In genomic region chr19:4191528-4192250, GRCm38 (mm10) we compare ENCODE assay signal across 8 mouse cellular contexts. TPM values are rescaled to one million over a fixed set of nuclear protein-coding genes. Genes with fewer than 3 reads are reported as not detected.
DNase-seq lines count a peak whose midpoint lies in the region; ATAC-seq and TF ChIP-seq lines count a peak whose summit lies in the region.

Gene Ppp1ca, plus strand, starts transcription at chr19:4192065.

- peaks cover 25 to 40% of the 10 kb centered on the region in 2 experiments for H3K4me1 ChIP-seq in heart, embryonic 14.5 days (ENCODE audit: control insufficient read depth in 2 of 2, insufficient read depth in 2 of 2, low read length in 2 of 2)
- H3K4me1 ChIP-seq in liver, embryonic 14.5 days (replicated peaks; ENCODE audit: control insufficient read depth in 2 of 2, insufficient read depth in 2 of 2, low read length in 1 of 2): peaks cover 14 to 24% of the 10 kb centered on the region in 2 experiments
- H3K4me1 ChIP-seq in neural tube, embryonic 11.5 days (ENCODE audit: control insufficient read depth, insufficient read depth, low read length): peaks cover 10% of the 10 kb centered on the region
- H3K4me1 ChIP-seq in stomach, postnatal 0 days (replicated peaks; ENCODE audit: control insufficient read depth, insufficient read depth): peaks cover 3% of the 10 kb centered on the region

- H3K4me3 ChIP-seq in heart, embryonic 14.5 days (ENCODE audit: control insufficient read depth in 1 of 2, insufficient read depth in 1 of 2, low read depth in 1 of 2, low read length in 2 of 2): peak within 1 kb of the TSS; percentile 68 to 71
- peak within 1 kb of the TSS; percentile 85 to 89 for H3K4me3 ChIP-seq in liver, embryonic 14.5 days (ENCODE audit: insufficient read depth in 1 of 2, low read depth in 2 of 2, low read length in 2 of 2)
- H3K4me3 ChIP-seq in neural tube, embryonic 11.5 days (ENCODE audit: low read depth, low read length): peak within 1 kb of the TSS; percentile 98
- peak within 1 kb of the TSS; percentile 84 for H3K4me3 ChIP-seq in stomach, postnatal 0 days (ENCODE audit: low read depth, low read length)

- H3K9me3 ChIP-seq in heart, embryonic 14.5 days (ENCODE audit: control insufficient read depth, low read length): no peaks in the 10 kb centered on the region
- no peaks in the 10 kb centered on the region for H3K9me3 ChIP-seq in liver, embryonic 14.5 days (ENCODE audit: control insufficient read depth, low read length)
- no peaks in the 10 kb centered on the region for H3K9me3 ChIP-seq in neural tube, embryonic 11.5 days (ENCODE audit: control insufficient read depth, low read length)
- H3K9me3 ChIP-seq in stomach, postnatal 0 days (ENCODE audit: control insufficient read depth, low read length): no peaks in the 10 kb centered on the region

- DNase-seq in c-Kit-negative CD71-positive TER-119-positive erythroid progenitor cells, embryonic 14.5 days (ENCODE audit: low read depth, low spot score): peak; percentile 90
- peak; percentile 73 for DNase-seq in fibroblast of lung, adult 2 months (ENCODE audit: low read depth)
- DNase-seq in kidney, postnatal 14 days: peak; percentile 97
- DNase-seq in liver, embryonic 14.5 days (ENCODE audit: low read depth in 3 of 3, low spot score in 3 of 3): peak; percentile 89 to 92 (median 92)
- DNase-seq in neural tube, embryonic 11.5 days (ENCODE audit: low spot score): peak; percentile 99
- peak; percentile 99 for DNase-seq in stomach, postnatal 0 days (ENCODE audit: low spot score)

- WGBS in heart, embryonic 14.5 days: 5% methylated on average over 40 of the region's 47 CpGs
- WGBS in liver, embryonic 14.5 days (ENCODE audit: insufficient replicate concordance): 5% methylated on average over 36 of the region's 47 CpGs
- 6% methylated on average over 44 of the region's 47 CpGs for WGBS in neural tube, embryonic 11.5 days
- WGBS in stomach, postnatal 0 days: 3% methylated on average over 41 of the region's 47 CpGs

- H3K27me3 ChIP-seq in heart, embryonic 14.5 days (ENCODE audit: control insufficient read depth, insufficient read depth, low read length): no peaks in the 10 kb centered on the region
- no peaks in the 10 kb centered on the region for H3K27me3 ChIP-seq in liver, embryonic 14.5 days (ENCODE audit: control insufficient read depth, insufficient read depth, low read length)
- no peaks in the 10 kb centered on the region for H3K27me3 ChIP-seq in neural tube, embryonic 11.5 days (ENCODE audit: control insufficient read depth, insufficient read depth, low read length)
- no peaks in the 10 kb centered on the region for H3K27me3 ChIP-seq in stomach, postnatal 0 days (ENCODE audit: control insufficient read depth, insufficient read depth, low read length)

- peak within 1 kb of the TSS; percentile 93 for H3K9ac ChIP-seq in heart, embryonic 14.5 days (ENCODE audit: low read length)
- peak within 1 kb of the TSS; percentile 91 for H3K9ac ChIP-seq in liver, embryonic 14.5 days (replicated peaks)
- H3K9ac ChIP-seq in neural tube, embryonic 11.5 days (ENCODE audit: low read length): peak within 1 kb of the TSS; percentile 96
- H3K9ac ChIP-seq in stomach, postnatal 0 days (ENCODE audit: low read length): peak within 1 kb of the TSS; percentile 98

- H3K27ac ChIP-seq in heart, embryonic 14.5 days (replicated peaks in 1 of 2; ENCODE audit: control insufficient read depth in 1 of 2, insufficient read depth in 1 of 2, low read depth in 2 of 2, low read length in 2 of 2): peak within 1 kb of the TSS; percentile 78 to 89
- peak within 1 kb of the TSS; percentile 64 for H3K27ac ChIP-seq in liver, embryonic 14.5 days
- peak within 1 kb of the TSS; percentile 85 for H3K27ac ChIP-seq in neural tube, embryonic 11.5 days (ENCODE audit: low read depth, low read length)
- H3K27ac ChIP-seq in stomach, postnatal 0 days (replicated peaks): peak within 1 kb of the TSS; percentile 98

- peak; percentile 90 for TF ChIP-seq CTCF in liver, embryonic 14.5 days (IDR thresholded peaks at IDR 0.05; ENCODE audit: low read depth)
- TF ChIP-seq CTCF in stomach, postnatal 0 days (IDR thresholded peaks at IDR 0.05; ENCODE audit: low read depth): peak; percentile 87

- peak; percentile 78 for ATAC-seq in CD4-positive, CD25-positive, alpha-beta regulatory T cell, adult 4 months
- ATAC-seq in heart, embryonic 14.5 days (ENCODE audit: insufficient number of reproducible peaks, insufficient read depth, low FRiP score, low read depth): peak; percentile 88
- ATAC-seq in liver, embryonic 14.5 days (ENCODE audit: insufficient read depth): peak; percentile 91
- peak; percentile 92 for ATAC-seq in neural tube, embryonic 11.5 days (ENCODE audit: insufficient read depth, low FRiP score, low TSS enrichment)
- peak; percentile 95 for ATAC-seq in stomach, postnatal 0 days (ENCODE audit: low FRiP score, low TSS enrichment)

- no peak for TF ChIP-seq EP300 in liver, embryonic 14.5 days (IDR thresholded peaks at IDR 0.05; ENCODE audit: low read depth)
- no peak for TF ChIP-seq EP300 in stomach, postnatal 0 days (optimal IDR thresholded peaks at IDR 0.05)

- H3K4me2 ChIP-seq in heart, embryonic 14.5 days (ENCODE audit: low read length): peak within 1 kb of the TSS; percentile 94
- H3K4me2 ChIP-seq in liver, embryonic 14.5 days (ENCODE audit: low read depth): peak within 1 kb of the TSS; percentile 77
- H3K4me2 ChIP-seq in neural tube, embryonic 11.5 days (ENCODE audit: low read depth): peak within 1 kb of the TSS; percentile 90
- peak within 1 kb of the TSS; percentile 85 for H3K4me2 ChIP-seq in stomach, postnatal 0 days (replicated peaks; ENCODE audit: low read depth)

- peaks cover 38% of the 10 kb centered on the region for H3K36me3 ChIP-seq in heart, embryonic 14.5 days (ENCODE audit: control insufficient read depth, insufficient read depth, low read length)
- H3K36me3 ChIP-seq in liver, embryonic 14.5 days (replicated peaks; ENCODE audit: control insufficient read depth, insufficient read depth, low read depth): peaks cover 35% of the 10 kb centered on the region
- peaks cover 14% of the 10 kb centered on the region for H3K36me3 ChIP-seq in neural tube, embryonic 11.5 days (ENCODE audit: control insufficient read depth, insufficient read depth, low read length)
- peaks cover 20% of the 10 kb centered on the region for H3K36me3 ChIP-seq in stomach, postnatal 0 days (ENCODE audit: control insufficient read depth, insufficient read depth, low read length)

RNA-seq across cellular contexts. Expression of gene Ppp1ca, which starts in this region (rescaled TPM):
- 100 to 1,000 TPM; 835 to 936 TPM for polyA plus RNA-seq in CD4-positive, CD25-positive, alpha-beta regulatory T cell, adult 4 months (2017; shearing (Covaris generic))
- polyA plus RNA-seq in heart, embryonic 14.5 days (2014; fragmentation: Nextera tagmentation; extraction: Ambion mirVana): 708 and 757 TPM in 2 replicates
- polyA plus RNA-seq in liver, embryonic 14.5 days (2012; rRNA removed): 203 and 214 TPM in 2 replicates
- 432 and 447 TPM in 2 replicates for polyA plus RNA-seq in liver, embryonic 14.5 days (2014; fragmentation: Nextera tagmentation; extraction: Ambion mirVana)
- polyA plus RNA-seq in neural tube, embryonic 11.5 days (2014; fragmentation: Nextera tagmentation; extraction: Ambion mirVana): 928 and 939 TPM in 2 replicates
- polyA plus RNA-seq in stomach, postnatal 0 days (2015; fragmentation: Nextera tagmentation; extraction: Ambion mirVana): 497 and 506 TPM in 2 replicates

Comparison
In these comparisons a context has a peak if more than half of its experiments do, and no peak if none do; other contexts are left out.
1. Peak in every context shown above with its lines: DNase-seq, ATAC-seq, H3K4me3 ChIP-seq and H3K27ac ChIP-seq.